Mouse (Mus musculus) intestine, embryonic 14.5 days (tissue): ENCODE data around the gene Spats2l. TPM values are rescaled to one million over a fixed set of nuclear protein-coding genes. Genes with fewer than 3 reads are reported as not detected.

Experiments used
- ATAC-seq: fragments of 200-750 bp; cut with Nextera tagmentation; replicated peaks from 2 replicates; pipeline ENCODE4 v1.8.0; 2017; ENCODE audit warnings: low read depth, moderate number of reproducible peaks, moderate TSS enrichment, moderate library complexity; ENCODE audit not compliant: low FRiP score, low TSS enrichment
- DNase-seq: peaks from one replicate; pipeline ENCODE4 v3.0.0-alpha.2; 2018; ENCODE audit warnings: low spot score
- H3K27ac ChIP-seq: fragments of 300-500 bp; sonication (generic); 2 replicates; pipeline ENCODE4 v1.5.1; 2014; ENCODE audit warnings: low read depth, mild to moderate bottlenecking, control low read depth
- H3K27me3 ChIP-seq: fragments of 300-500 bp; sonication (generic); replicated peaks from 2 replicates; pipeline ENCODE4 v1.6.1; 2014; ENCODE audit warnings: low read length, control low read depth; ENCODE audit not compliant: control insufficient read depth, insufficient read depth
- H3K36me3 ChIP-seq: fragments of 300-500 bp; sonication (generic); 2 replicates; pipeline ENCODE4 v1.6.1; 2014; ENCODE audit warnings: low read length, control low read depth; ENCODE audit not compliant: control insufficient read depth, insufficient read depth
- H3K4me1 ChIP-seq: fragments of 300-500 bp; sonication (generic); replicated peaks from 2 replicates; pipeline ENCODE4 v1.6.1; 2014; ENCODE audit warnings: low read length, control low read depth, mixed read lengths; ENCODE audit not compliant: control insufficient read depth, insufficient read depth
- H3K4me2 ChIP-seq: fragments of 300-500 bp; sonication (generic); 2 replicates; pipeline ENCODE4 v1.6.1; 2014; ENCODE audit warnings: low read length
- H3K4me3 ChIP-seq: fragments of 300-500 bp; sonication (generic); 2 replicates; pipeline ENCODE4 v1.5.1; 2014; ENCODE audit warnings: low read depth, low read length, control low read depth, mixed read lengths
- H3K9ac ChIP-seq: fragments of 300-500 bp; sonication (generic); 2 replicates; pipeline ENCODE4 v1.6.1; 2014; ENCODE audit warnings: mild to moderate bottlenecking, low read length
- H3K9me3 ChIP-seq: fragments of 300-500 bp; sonication (generic); 2 replicates; pipeline ENCODE4 v1.6.1; 2016; ENCODE audit warnings: low read length, control low read depth; ENCODE audit not compliant: control insufficient read depth
- WGBS: fragments of 180-500 bp; shearing (Covaris S2); extraction: QIAGEN DNeasy Blood & Tissue Kit; methylation state at CpG from one replicate; pipeline ENCODE4 v1.1.7; 2014; 5-methylcytosine and 5-hydroxymethylcytosine counted together
- polyA plus RNA-seq: library from polyadenylated mRNA; unstranded; fragments of >200 nt; fragmentation: Nextera tagmentation; extraction: Ambion mirVana; gene quantifications from 2 replicates; pipeline ENCODE4 v1.2.1, GENCODE M21; 2014

Spats2l gene
- polyA plus RNA-seq, 1 experiment from 2014 or later = 77.3 TPM

DNA sequence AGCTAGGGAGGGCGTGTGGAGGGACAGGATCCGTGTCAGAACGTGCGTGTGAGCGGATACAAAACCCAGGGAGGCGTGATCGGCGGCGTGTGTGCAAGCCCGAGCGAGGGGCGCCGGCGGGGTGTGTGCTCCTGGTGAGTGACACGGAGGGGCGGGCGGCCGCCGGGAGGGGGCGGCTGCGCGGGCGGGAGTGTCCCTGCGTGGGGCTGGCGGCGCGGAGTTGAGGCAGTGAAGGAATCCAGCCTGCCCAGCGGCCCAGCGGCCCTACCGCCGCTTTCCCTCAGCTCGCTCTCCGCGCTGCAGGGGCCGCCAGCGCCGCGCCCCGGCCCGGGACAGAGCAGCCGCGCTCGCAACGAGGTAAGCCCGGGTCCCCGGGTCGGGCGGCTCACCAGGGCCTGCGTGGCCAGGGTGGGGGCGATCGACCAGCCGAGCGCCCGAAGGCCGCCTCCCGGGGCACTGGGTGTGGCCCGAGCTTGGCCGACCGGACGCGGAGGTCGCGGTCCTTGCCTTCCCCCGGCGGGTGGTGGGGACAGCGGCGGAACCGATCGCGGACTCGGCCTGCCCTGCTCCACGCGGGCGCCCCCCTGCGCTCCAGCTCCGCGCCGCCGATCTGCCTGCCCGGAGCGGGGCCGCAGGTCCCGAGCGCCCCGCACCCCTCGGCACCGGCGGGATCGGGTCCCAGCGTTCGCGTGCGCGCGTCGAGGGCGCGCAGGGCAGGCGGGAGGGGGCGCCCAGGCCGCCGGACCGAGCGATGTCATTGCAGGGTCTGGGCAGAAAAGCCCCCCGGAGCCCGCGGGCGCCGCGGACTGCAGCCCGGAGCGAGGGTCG lies 920 bp downstream of the Spats2l start:
- H3K4me2 ChIP-seq = peak overlapping the region; percentile 66
- no peaks in the 10 kb centered on the region for H3K27me3 ChIP-seq
- peak overlapping the region; percentile 86 for H3K9ac ChIP-seq
- no peaks in the 10 kb centered on the region for H3K36me3 ChIP-seq
- under 1% methylated on average over 108 of the region's 113 CpGs for WGBS
- no peaks in the 10 kb centered on the region for H3K9me3 ChIP-seq
- H3K27ac ChIP-seq = peak overlapping the region; percentile 99
- H3K4me3 ChIP-seq = peak overlapping the region; percentile 70
- 0 out of 2 replicates have a peak, but pooled peaks cover 5% of the 10 kb centered on the region for H3K4me1 ChIP-seq
- ATAC-seq (peak; percentile 88), DNase-seq (peak; percentile 90)

DNA sequence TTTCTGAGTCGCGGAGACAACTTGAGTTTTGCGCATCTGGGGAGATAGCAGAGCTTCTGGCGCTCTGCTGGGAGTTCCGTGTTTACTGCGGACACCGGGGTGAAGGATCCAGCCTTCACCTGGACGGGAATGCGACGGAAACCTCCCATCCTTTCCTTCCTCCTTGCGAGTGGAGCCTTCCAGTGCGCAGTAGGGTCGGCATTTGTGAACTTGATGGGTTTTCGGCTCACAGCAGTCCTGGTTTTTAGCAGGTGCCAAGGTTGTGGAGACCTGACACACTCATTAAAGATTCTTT lies 1.5 kb downstream of the Spats2l start:
- 0% methylated on average over 14 of the region's 14 CpGs for WGBS
- DNase-seq (peak; percentile 81), ATAC-seq (peak; percentile 14)
- H3K9me3 ChIP-seq = no peaks in the 10 kb centered on the region
- no peaks in the 10 kb centered on the region for H3K36me3 ChIP-seq
- H3K4me3 ChIP-seq = peak overlapping the region; percentile 70
- H3K27me3 ChIP-seq = no peaks in the 10 kb centered on the region
- H3K27ac ChIP-seq = peak overlapping the region; percentile 99
- H3K4me2 ChIP-seq = peak overlapping the region; percentile 66
- H3K9ac ChIP-seq = peak overlapping the region; percentile 86
- H3K4me1 ChIP-seq = 0 out of 2 replicates have a peak, but pooled peaks cover 5% of the 10 kb centered on the region

- DNase-seq = peak; percentile 50
- no peaks in the 10 kb centered on the region for H3K27me3 ChIP-seq
- peak overlapping the region; percentile 66 for H3K4me2 ChIP-seq
These were observed 2.8 kb downstream of the Spats2l start for GRCm38 (mm10) chr1:57776671-57777281.

DNA sequence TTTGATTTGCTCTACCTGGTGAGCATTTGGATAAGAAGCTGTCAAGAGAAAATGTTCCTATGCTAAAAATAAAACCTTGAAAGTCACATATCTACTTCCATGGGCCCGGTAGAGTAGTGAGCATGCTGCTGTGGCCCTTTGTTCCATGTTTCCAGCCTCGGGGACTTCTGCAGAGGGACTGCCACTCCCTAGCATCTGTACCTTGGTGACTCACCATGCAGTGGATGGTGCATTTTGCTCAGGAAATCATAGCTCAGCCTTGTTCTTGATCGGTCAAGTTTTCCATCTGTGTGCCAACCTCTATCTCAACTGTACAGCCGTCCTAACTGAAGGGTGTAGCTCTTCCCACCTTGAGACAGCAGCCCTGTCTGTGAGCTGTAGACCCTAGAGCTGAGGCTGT lies 10.3 kb downstream of the Spats2l start:
- no peak overlapping the region for H3K4me3 ChIP-seq
- no peaks in the 10 kb centered on the region for H3K9me3 ChIP-seq
- H3K4me2 ChIP-seq = no peak overlapping the region
- no peak overlapping the region for H3K9ac ChIP-seq
- H3K27ac ChIP-seq = no peak overlapping the region
- no peaks in the 10 kb centered on the region for H3K27me3 ChIP-seq
- ATAC-seq (no peak), DNase-seq (no peak)
- 0 out of 2 replicates have a peak, but pooled peaks cover 4% of the 10 kb centered on the region for H3K4me1 ChIP-seq
- no peaks in the 10 kb centered on the region for H3K36me3 ChIP-seq
- WGBS = 80% methylated on average over 4 of the region's 4 CpGs

More at GRCm38 (mm10) chr1:57776671-57777281, 2.8 kb downstream of the Spats2l start:
- no peaks in the 10 kb centered on the region for H3K36me3 ChIP-seq
- no peak overlapping the region for H3K4me3 ChIP-seq
- no peaks in the 10 kb centered on the region for H3K9me3 ChIP-seq
- H3K27ac ChIP-seq = no peak overlapping the region
- H3K4me1 ChIP-seq = 0 out of 2 replicates have a peak, but pooled peaks cover 5% of the 10 kb centered on the region
- H3K9ac ChIP-seq = no peak overlapping the region
- 70% methylated on average over 5 of the region's 5 CpGs for WGBS
- ATAC-seq = no peak

GRCm38 (mm10) chr1:57789831-57790230 lies 15.9 kb downstream of the Spats2l start:
- Histone ChIP-seq H3K36me3 (no peaks in the 10 kb centered on the region), H3K4me3 (no peak overlapping the region), H3K4me2 (no peak overlapping the region), H3K27ac (no peak overlapping the region), H3K27me3 (no peaks in the 10 kb centered on the region), H3K9me3 (no peaks in the 10 kb centered on the region), H3K4me1 (0 out of 2 replicates have a peak, but pooled peaks cover 3% of the 10 kb centered on the region), H3K9ac (no peak overlapping the region)
- 81% methylated on average over 5 of the region's 5 CpGs for WGBS
- DNase-seq (peak; percentile 49), ATAC-seq (no peak)

DNA sequence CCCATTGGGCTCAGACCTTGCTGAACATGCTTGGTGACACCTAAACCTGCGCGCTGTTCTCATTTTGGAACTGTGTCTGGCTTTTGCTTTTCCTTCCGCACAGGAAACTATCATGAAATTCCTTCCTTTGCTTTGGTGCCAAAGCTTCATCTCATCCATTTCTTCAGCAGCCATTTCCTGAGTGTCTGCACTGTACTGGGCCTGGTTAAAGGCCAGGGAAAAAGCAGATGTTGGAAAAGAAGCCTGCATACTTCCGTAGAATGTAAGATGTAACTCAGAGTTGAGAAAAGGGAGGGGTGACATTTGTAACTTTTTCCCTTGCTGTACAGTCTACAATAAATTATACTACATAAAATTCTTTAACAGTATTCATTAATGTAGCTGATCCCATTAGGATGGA lies 18.2 kb downstream of the Spats2l start:
- Histone ChIP-seq H3K9ac (no peak overlapping the region), H3K4me1 (0 out of 2 replicates have a peak, but pooled peaks cover 3% of the 10 kb centered on the region), H3K27me3 (no peaks in the 10 kb centered on the region), H3K36me3 (no peaks in the 10 kb centered on the region), H3K4me3 (no peak overlapping the region), H3K4me2 (no peak overlapping the region), H3K27ac (peak overlapping the region; percentile 5; the same call in 1 of the 2 replicates), H3K9me3 (no peaks in the 10 kb centered on the region)
- ATAC-seq (0 out of 2 replicates have a peak, but pooled peaks have one; percentile 47), DNase-seq (peak; percentile 50)
- WGBS = 69% methylated on average over 4 of the region's 4 CpGs

GRCm38 (mm10) chr1:57795838-57796237 lies 21.9 kb downstream of the Spats2l start:
- DNase-seq = peak; percentile 21
- Histone ChIP-seq H3K36me3 (peaks cover 3% of the 10 kb centered on the region; the same call in 1 of the 2 replicates), H3K4me3 (no peak overlapping the region), H3K9me3 (no peaks in the 10 kb centered on the region), H3K9ac (no peak overlapping the region), H3K4me2 (no peak overlapping the region), H3K27me3 (no peaks in the 10 kb centered on the region), H3K27ac (no peak overlapping the region), H3K4me1 (0 out of 2 replicates have a peak, but pooled peaks cover 3% of the 10 kb centered on the region)
- WGBS = 67% methylated on average over 1 of the region's 1 CpGs
- no peak for ATAC-seq

GRCm38 (mm10) chr1:57799398-57799797 lies 25.4 kb downstream of the Spats2l start:
- Histone ChIP-seq H3K9me3 (no peaks in the 10 kb centered on the region), H3K27ac (no peak overlapping the region), H3K4me3 (no peak overlapping the region), H3K9ac (no peak overlapping the region), H3K4me2 (no peak overlapping the region), H3K27me3 (no peaks in the 10 kb centered on the region), H3K36me3 (peaks cover 3% of the 10 kb centered on the region; the same call in 1 of the 2 replicates), H3K4me1 (no peaks in the 10 kb centered on the region)
- ATAC-seq (no peak), DNase-seq (peak; percentile 15)
- WGBS = 91% methylated on average over 2 of the region's 2 CpGs
